Mouse (Mus musculus) forebrain, embryonic 14.5 days (tissue): Measurements from ENCODE around the gene Mtnr1a. TPM values are rescaled to one million over a fixed set of nuclear protein-coding genes. Genes with fewer than 3 reads are reported as not detected.
"Not testable (repeated sequence)": the region's sequence is repeated elsewhere in the genome, so short reads cannot be mapped to it uniquely, and the experiment has no call there.

Experiments used
- ATAC-seq: fragments of 200-750 bp; cut with Nextera tagmentation; 2 replicates; pipeline ENCODE4 v1.8.0; 2017; ENCODE audit warnings: mild to moderate bottlenecking, moderate library complexity
- DNase-seq: peaks from one replicate; pipeline ENCODE4 v3.0.0-alpha.2; 2015; ENCODE audit warnings: low spot score
- H3K27ac ChIP-seq: fragments of 300-500 bp; sonication (generic); 2 replicates; pipeline ENCODE4 v1.5.1; 2014; ENCODE audit warnings: low read depth, mild to moderate bottlenecking, control low read depth, low read length, moderate library complexity
- H3K27me3 ChIP-seq: fragments of 300-500 bp; sonication (generic); replicated peaks from 2 replicates; pipeline ENCODE4 v1.6.1; 2014; ENCODE audit warnings: low read length, control low read depth, mixed read lengths; ENCODE audit not compliant: control insufficient read depth, insufficient read depth
- H3K36me3 ChIP-seq: fragments of 300-500 bp; sonication (generic); 2 replicates; pipeline ENCODE4 v1.6.1; 2014; ENCODE audit warnings: low read length, control low read depth; ENCODE audit not compliant: control insufficient read depth, insufficient read depth
- H3K4me1 ChIP-seq: fragments of 300-500 bp; sonication (generic); 2 replicates; pipeline ENCODE4 v1.6.1; 2014; ENCODE audit warnings: antibody characterized with exemption, low read length, control low read depth; ENCODE audit not compliant: control insufficient read depth, insufficient read depth
- H3K4me2 ChIP-seq: fragments of 300-500 bp; sonication (generic); 2 replicates; pipeline ENCODE4 v1.6.1; 2014; ENCODE audit warnings: mild to moderate bottlenecking, control low read depth, low read length
- H3K4me3 ChIP-seq: fragments of 300-500 bp; sonication (generic); 2 replicates; pipeline ENCODE4 v1.5.1; 2014; ENCODE audit warnings: low read depth, low read length, control low read depth
- H3K9ac ChIP-seq: fragments of 300-500 bp; sonication (generic); 2 replicates; pipeline ENCODE4 v1.6.1; 2014; ENCODE audit warnings: mild to moderate bottlenecking, low read length, control low read depth, moderate library complexity
- H3K9me3 ChIP-seq: fragments of 300-500 bp; sonication (generic); replicated peaks from 2 replicates; pipeline ENCODE4 v1.6.1; 2016; ENCODE audit warnings: low read length, control low read depth, mixed read lengths; ENCODE audit not compliant: control insufficient read depth
- WGBS: fragments of 180-500 bp; shearing (Covaris S2); extraction: QIAGEN DNeasy Blood & Tissue Kit; methylation state at CpG from one replicate; pipeline ENCODE4 v1.1.7; 2014; 5-methylcytosine and 5-hydroxymethylcytosine counted together
- polyA plus RNA-seq: library from polyadenylated mRNA; unstranded; fragments of >200 nt; fragmentation: Nextera tagmentation; extraction: Ambion mirVana; gene quantifications from 2 replicates; pipeline ENCODE4 v1.2.1, GENCODE M21; 2014

Gene Mtnr1a
- polyA plus RNA-seq, 1 experiment from 2014 or later = 0.58 TPM

- H3K4me3 ChIP-seq, H3K27me3 ChIP-seq, H3K9ac ChIP-seq, H3K9me3 ChIP-seq, DNase-seq, ATAC-seq, H3K4me2 ChIP-seq, H3K27ac ChIP-seq, H3K36me3 ChIP-seq, H3K4me1 ChIP-seq: not testable (repeated sequence)
- WGBS = 100% methylated on average over 1 of the region's 1 CpGs
These were observed 3.5 kb upstream of the Mtnr1a start for GRCm38 (mm10) chr8:45065391-45065790.

- H3K27ac ChIP-seq = no peak overlapping the region
- WGBS = 94% methylated on average over 8 of the region's 8 CpGs
These were observed 2.0 kb downstream of the Mtnr1a start for GRCm38 (mm10) chr8:45070949-45071348.

GRCm38 (mm10) chr8:45080850-45081249 lies 11.9 kb downstream of the Mtnr1a start:
- Histone ChIP-seq H3K4me2 (no peak overlapping the region), H3K9me3 (no peaks in the 10 kb centered on the region), H3K9ac (no peak overlapping the region), H3K36me3 (no peaks in the 10 kb centered on the region), H3K4me1 (no peaks in the 10 kb centered on the region), H3K4me3 (no peak overlapping the region), H3K27ac (no peak overlapping the region), H3K27me3 (no peaks in the 10 kb centered on the region)
- DNase-seq = no peak
- 92% methylated on average over 3 of the region's 3 CpGs for WGBS
- no peak for ATAC-seq

More at GRCm38 (mm10) chr8:45070949-45071348, 2.0 kb downstream of the Mtnr1a start:
- Histone ChIP-seq H3K4me1 (no peaks in the 10 kb centered on the region), H3K9ac (no peak overlapping the region), H3K27me3 (no peaks in the 10 kb centered on the region), H3K36me3 (no peaks in the 10 kb centered on the region), H3K4me3 (no peak overlapping the region), H3K4me2 (no peak overlapping the region), H3K9me3 (no peaks in the 10 kb centered on the region)
- DNase-seq = no peak
- ATAC-seq = no peak

- H3K4me3 ChIP-seq = no peak overlapping the region
- no peak for DNase-seq
- H3K27me3 ChIP-seq = no peaks in the 10 kb centered on the region
- H3K36me3 ChIP-seq = no peaks in the 10 kb centered on the region
- H3K9me3 ChIP-seq = no peaks in the 10 kb centered on the region
- no peak overlapping the region for H3K4me2 ChIP-seq
- 84% methylated on average over 3 of the region's 3 CpGs for WGBS
- no peak for ATAC-seq
- no peak overlapping the region for H3K27ac ChIP-seq
- no peak overlapping the region for H3K9ac ChIP-seq
- no peaks in the 10 kb centered on the region for H3K4me1 ChIP-seq
These were observed 24.7 kb downstream of the Mtnr1a start for GRCm38 (mm10) chr8:45093599-45093998.

- Histone ChIP-seq H3K27ac (no peak overlapping the region), H3K4me2 (peak overlapping the region; percentile 46), H3K9ac (peak overlapping the region; percentile 4; the same call in 1 of the 2 replicates), H3K4me1 (no peaks in the 10 kb centered on the region; the same call in 1 of the 2 replicates), H3K9me3 (no peaks in the 10 kb centered on the region), H3K27me3 (no peaks in the 10 kb centered on the region), H3K4me3 (peak overlapping the region; percentile 25), H3K36me3 (no peaks in the 10 kb centered on the region)
- ATAC-seq = peak; percentile 83
- peak; percentile 40 for DNase-seq
- 19% methylated on average over 13 of the region's 13 CpGs for WGBS
These were observed 40.6 kb downstream of the Mtnr1a start for GRCm38 (mm10) chr8:45109371-45110063.

- Histone ChIP-seq H3K4me1 (no peaks in the 10 kb centered on the region; the same call in 1 of the 2 replicates), H3K4me3 (peak overlapping the region; percentile 25), H3K4me2 (peak overlapping the region; percentile 46), H3K27ac (no peak overlapping the region), H3K36me3 (no peaks in the 10 kb centered on the region), H3K9ac (peak overlapping the region; percentile 40), H3K27me3 (no peaks in the 10 kb centered on the region), H3K9me3 (no peaks in the 10 kb centered on the region)
- ATAC-seq = peak; percentile 54; the same call in 1 of the 2 replicates
- WGBS = 13% methylated on average over 16 of the region's 16 CpGs
- DNase-seq = peak; percentile 34
These were observed 41.3 kb downstream of the Mtnr1a start for GRCm38 (mm10) chr8:45110064-45110812.

- WGBS = 44% methylated on average over 5 of the region's 5 CpGs
- Histone ChIP-seq H3K9me3 (no peaks in the 10 kb centered on the region), H3K4me1 (no peaks in the 10 kb centered on the region; the same call in 1 of the 2 replicates), H3K27me3 (no peaks in the 10 kb centered on the region), H3K4me2 (peak overlapping the region; percentile 46), H3K4me3 (no peak overlapping the region), H3K9ac (no peak overlapping the region), H3K36me3 (no peaks in the 10 kb centered on the region), H3K27ac (no peak overlapping the region)
- ATAC-seq = no peak
- no peak for DNase-seq
These were observed 41.8 kb downstream of the Mtnr1a start for GRCm38 (mm10) chr8:45110813-45111104.

GRCm38 (mm10) chr8:45111820-45112219 lies 42.9 kb downstream of the Mtnr1a start:
- WGBS = 88% methylated on average over 5 of the region's 5 CpGs
- H3K4me1 ChIP-seq = no peaks in the 10 kb centered on the region; the same call in 1 of the 2 replicates

GRCm38 (mm10) chr8:45117588-45117987 lies 48.7 kb downstream of the Mtnr1a start:
- ATAC-seq (no peak), DNase-seq (peak; percentile 17)
- Histone ChIP-seq H3K4me1 (no peaks in the 10 kb centered on the region), H3K9ac (no peak overlapping the region), H3K27ac (no peak overlapping the region), H3K4me2 (no peak overlapping the region), H3K9me3 (no peaks in the 10 kb centered on the region), H3K36me3 (no peaks in the 10 kb centered on the region), H3K27me3 (no peaks in the 10 kb centered on the region), H3K4me3 (no peak overlapping the region)
- 85% methylated on average over 3 of the region's 3 CpGs for WGBS

More at GRCm38 (mm10) chr8:45111820-45112219, 42.9 kb downstream of the Mtnr1a start:
- DNase-seq = no peak
- H3K4me3 ChIP-seq = no peak overlapping the region
- ATAC-seq = no peak
- H3K9ac ChIP-seq = no peak overlapping the region
- no peaks in the 10 kb centered on the region for H3K36me3 ChIP-seq
- H3K9me3 ChIP-seq = no peaks in the 10 kb centered on the region
- no peaks in the 10 kb centered on the region for H3K27me3 ChIP-seq
- H3K27ac ChIP-seq = no peak overlapping the region
- H3K4me2 ChIP-seq = no peak overlapping the region
